Mouse (Mus musculus): ENCODE results near the gene Gdpd5.

DNA sequence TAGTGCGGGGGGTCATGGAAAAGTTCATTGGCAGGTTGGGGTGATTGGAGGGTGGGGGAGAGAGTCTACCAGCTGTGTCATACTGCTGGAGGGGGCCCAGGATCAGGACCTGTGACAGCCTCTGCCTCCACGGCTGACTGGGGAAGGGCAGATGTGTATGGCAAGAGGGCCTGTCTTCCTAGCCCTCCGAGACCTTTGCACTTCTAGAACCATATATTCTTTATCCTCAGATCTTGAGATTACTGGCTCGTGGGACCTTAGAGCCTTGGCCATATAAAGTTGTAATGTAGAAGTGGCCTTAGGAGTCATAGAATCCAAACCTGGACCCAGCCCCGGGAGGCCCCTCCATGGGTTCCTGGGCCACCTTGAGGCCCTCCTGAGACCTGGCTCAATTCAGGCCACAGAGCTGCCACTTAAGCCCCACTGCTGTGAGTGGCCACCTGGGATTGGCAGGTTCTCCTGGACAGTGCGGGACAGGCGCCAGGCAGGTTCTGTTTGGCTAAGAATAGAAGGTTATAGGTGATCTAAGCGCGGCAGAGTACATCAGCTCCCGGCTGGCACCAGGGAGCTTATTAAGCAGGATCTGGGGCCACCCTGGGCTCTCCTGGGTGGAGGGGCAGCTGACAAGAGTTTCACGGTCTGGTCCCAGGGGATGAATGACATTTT lies 15.9 kb downstream of the Gdpd5 start:
- no peak for TF ChIP-seq POLR2A (IDR thresholded peaks at IDR 0.05; ENCODE audit: control insufficient read depth, extremely low read depth, insufficient read depth, low read length, poor library complexity)
- no peak for TF ChIP-seq CTCF (IDR thresholded peaks at IDR 0.05; ENCODE audit: borderline replicate concordance, control insufficient read depth, extremely low read depth, insufficient read depth, low read length, poor library complexity)
